Mouse (Mus musculus) liver, embryonic 13.5 days (tissue): ENCODE measurements around the gene Cyth3. TPM values are rescaled to one million over a fixed set of nuclear protein-coding genes. Genes with fewer than 3 reads are reported as not detected.

Experiments
- ATAC-seq: fragments of 200-750 bp; cut with Nextera tagmentation; 2 replicates; pipeline ENCODE4 v1.8.0; 2017; ENCODE audit warnings: low read depth, mild to moderate bottlenecking, moderate number of reproducible peaks, moderate library complexity
- DNase-seq: peaks from one replicate; pipeline ENCODE4 v3.0.0; 2022
- H3K27ac ChIP-seq: fragments of 300-500 bp; sonication (generic); 2 replicates; pipeline ENCODE4 v1.5.1; 2015; ENCODE audit warnings: moderate library complexity, mild to moderate bottlenecking, inconsistent platforms
- H3K27me3 ChIP-seq: fragments of 300-500 bp; sonication (generic); 2 replicates; pipeline ENCODE4 v1.6.1; 2015; ENCODE audit warnings: mild to moderate bottlenecking, inconsistent platforms
- H3K36me3 ChIP-seq: fragments of 300-500 bp; sonication (generic); 2 replicates; pipeline ENCODE4 v1.6.1; 2015; ENCODE audit warnings: mild to moderate bottlenecking, inconsistent platforms
- H3K4me1 ChIP-seq: fragments of 300-500 bp; sonication (generic); replicated peaks from 2 replicates; pipeline ENCODE4 v1.6.1; 2015; ENCODE audit warnings: inconsistent platforms
- H3K4me2 ChIP-seq: fragments of 300-500 bp; sonication (generic); 2 replicates; pipeline ENCODE4 v1.6.1; 2015; ENCODE audit warnings: inconsistent platforms, mild to moderate bottlenecking, moderate library complexity
- H3K4me3 ChIP-seq: fragments of 300-500 bp; sonication (generic); replicated peaks from 2 replicates; pipeline ENCODE4 v1.5.1; 2015; ENCODE audit warnings: mild to moderate bottlenecking, inconsistent platforms
- H3K9ac ChIP-seq: fragments of 300-500 bp; sonication (generic); 2 replicates; pipeline ENCODE4 v1.6.1; 2015; ENCODE audit warnings: mild to moderate bottlenecking, inconsistent platforms
- H3K9me3 ChIP-seq: fragments of 300-500 bp; sonication (generic); replicated peaks from 2 replicates; pipeline ENCODE4 v1.6.1; 2016; ENCODE audit warnings: inconsistent platforms
- WGBS: fragments of 180-500 bp; shearing (Covaris S2); methylation state at CpG from one replicate; pipeline ENCODE4 v1.1.7; 2015; ENCODE audit not compliant: insufficient replicate concordance; 5-methylcytosine and 5-hydroxymethylcytosine counted together
- polyA plus RNA-seq: library from polyadenylated mRNA; unstranded; fragments of >200 nt; fragmentation: Nextera tagmentation; extraction: Ambion mirVana; gene quantifications from 2 replicates; pipeline ENCODE4 v1.2.1, GENCODE M21; 2015

The Cyth3 gene
- polyA plus RNA-seq, result 35.0 and 42.2 TPM in 2 replicates

GRCm38 (mm10) chr5:143621893-143622622 is at the start of gene Cyth3:
Gene Cyth3, plus strand, starts transcription at chr5:143622447.
- peaks cover 75% of the 10 kb centered on the region for H3K4me1 ChIP-seq
- DNase-seq (peak; percentile 93), ATAC-seq (peak; percentile 76)
- no peaks in the 10 kb centered on the region for H3K9me3 ChIP-seq
- peak within 1 kb of the TSS; percentile 99 for H3K9ac ChIP-seq
- H3K4me2 ChIP-seq, result peak within 1 kb of the TSS; percentile 81
- H3K36me3 ChIP-seq, result no peaks in the 10 kb centered on the region
- H3K4me3 ChIP-seq, result peak within 1 kb of the TSS; percentile 96
- H3K27ac ChIP-seq, result peak within 1 kb of the TSS; percentile 99
- H3K27me3 ChIP-seq, result no peaks in the 10 kb centered on the region
- WGBS, result 7% methylated on average over 46 of the region's 46 CpGs

GRCm38 (mm10) chr5:143573067-143573466 is 49.2 kb upstream of the Cyth3 start:
- WGBS, result 71% methylated on average over 4 of the region's 4 CpGs
- ATAC-seq (no peak), DNase-seq (no peak)
- Histone ChIP-seq H3K36me3 (no peaks in the 10 kb centered on the region), H3K9ac (no peak overlapping the region), H3K4me1 (0 out of 2 replicates have a peak, but pooled peaks cover 5% of the 10 kb centered on the region), H3K4me2 (no peak overlapping the region), H3K27ac (no peak overlapping the region), H3K9me3 (no peaks in the 10 kb centered on the region), H3K4me3 (no peak overlapping the region), H3K27me3 (no peaks in the 10 kb centered on the region)

GRCm38 (mm10) chr5:143574261-143575178 is 47.7 kb upstream of the Cyth3 start:
- H3K4me3 ChIP-seq, result no peak overlapping the region
- no peaks in the 10 kb centered on the region for H3K36me3 ChIP-seq
- H3K27ac ChIP-seq, result no peak overlapping the region
- no peak overlapping the region for H3K9ac ChIP-seq
- H3K4me2 ChIP-seq, result no peak overlapping the region
- no peaks in the 10 kb centered on the region for H3K27me3 ChIP-seq
- H3K9me3 ChIP-seq, result no peaks in the 10 kb centered on the region
- WGBS, result 70% methylated on average over 19 of the region's 19 CpGs
- no peak for ATAC-seq
- H3K4me1 ChIP-seq, result 0 out of 2 replicates have a peak, but pooled peaks cover 5% of the 10 kb centered on the region
- no peak for DNase-seq

- H3K9ac ChIP-seq, result no peak overlapping the region
- WGBS, result 42% methylated on average over 10 of the region's 10 CpGs
- H3K4me3 ChIP-seq, result no peak overlapping the region
- DNase-seq (no peak), ATAC-seq (no peak)
- H3K9me3 ChIP-seq, result no peaks in the 10 kb centered on the region
- no peak overlapping the region for H3K27ac ChIP-seq
- H3K36me3 ChIP-seq, result no peaks in the 10 kb centered on the region
- no peaks in the 10 kb centered on the region for H3K27me3 ChIP-seq
- no peak overlapping the region for H3K4me2 ChIP-seq
- H3K4me1 ChIP-seq, result peaks cover under 1% of the 10 kb centered on the region; the same call in 1 of the 2 replicates
Measured at GRCm38 (mm10) chr5:143579537-143580203, 42.6 kb upstream of the Cyth3 start.

GRCm38 (mm10) chr5:143580982-143581381 is 41.3 kb upstream of the Cyth3 start:
- DNase-seq (no peak), ATAC-seq (no peak)
- Histone ChIP-seq H3K27me3 (no peaks in the 10 kb centered on the region), H3K4me3 (no peak overlapping the region), H3K4me2 (no peak overlapping the region), H3K9ac (no peak overlapping the region), H3K27ac (no peak overlapping the region), H3K4me1 (no peaks in the 10 kb centered on the region; the same call in 1 of the 2 replicates), H3K36me3 (no peaks in the 10 kb centered on the region), H3K9me3 (no peaks in the 10 kb centered on the region)
- WGBS, result 73% methylated on average over 2 of the region's 2 CpGs

GRCm38 (mm10) chr5:143581874-143582273 is 40.4 kb upstream of the Cyth3 start:
- DNase-seq (no peak), ATAC-seq (no peak)
- H3K27me3 ChIP-seq, result no peaks in the 10 kb centered on the region
- H3K36me3 ChIP-seq, result no peaks in the 10 kb centered on the region
- no peak overlapping the region for H3K4me3 ChIP-seq
- H3K9me3 ChIP-seq, result no peaks in the 10 kb centered on the region
- H3K9ac ChIP-seq, result no peak overlapping the region
- H3K4me1 ChIP-seq, result no peaks in the 10 kb centered on the region; the same call in 1 of the 2 replicates
- no peak overlapping the region for H3K4me2 ChIP-seq
- 78% methylated on average over 8 of the region's 8 CpGs for WGBS
- no peak overlapping the region for H3K27ac ChIP-seq

GRCm38 (mm10) chr5:143583081-143583480 is 39.2 kb upstream of the Cyth3 start:
- H3K4me1 ChIP-seq, result no peaks in the 10 kb centered on the region; the same call in 1 of the 2 replicates
- H3K4me3 ChIP-seq, result no peak overlapping the region
- no peak for ATAC-seq
- no peak overlapping the region for H3K27ac ChIP-seq
- no peak for DNase-seq
- WGBS, result 85% methylated on average over 10 of the region's 10 CpGs
- no peak overlapping the region for H3K9ac ChIP-seq
- no peaks in the 10 kb centered on the region for H3K36me3 ChIP-seq
- H3K27me3 ChIP-seq, result no peaks in the 10 kb centered on the region
- no peak overlapping the region for H3K4me2 ChIP-seq
- H3K9me3 ChIP-seq, result no peaks in the 10 kb centered on the region

GRCm38 (mm10) chr5:143584982-143585381 is 37.3 kb upstream of the Cyth3 start:
- Histone ChIP-seq H3K27ac (no peak overlapping the region), H3K4me1 (no peaks in the 10 kb centered on the region; the same call in 1 of the 2 replicates), H3K9ac (no peak overlapping the region), H3K36me3 (no peaks in the 10 kb centered on the region), H3K4me3 (no peak overlapping the region), H3K9me3 (no peaks in the 10 kb centered on the region), H3K4me2 (no peak overlapping the region), H3K27me3 (no peaks in the 10 kb centered on the region)
- 73% methylated on average over 5 of the region's 5 CpGs for WGBS
- DNase-seq (no peak), ATAC-seq (no peak)

GRCm38 (mm10) chr5:143586386-143586785 is 35.9 kb upstream of the Cyth3 start:
- Histone ChIP-seq H3K27me3 (no peaks in the 10 kb centered on the region), H3K9ac (no peak overlapping the region), H3K27ac (no peak overlapping the region), H3K9me3 (no peaks in the 10 kb centered on the region), H3K4me1 (no peaks in the 10 kb centered on the region), H3K36me3 (no peaks in the 10 kb centered on the region), H3K4me2 (no peak overlapping the region), H3K4me3 (no peak overlapping the region)
- 83% methylated on average over 8 of the region's 8 CpGs for WGBS
- ATAC-seq (no peak), DNase-seq (no peak)

GRCm38 (mm10) chr5:143589108-143589507 is 33.1 kb upstream of the Cyth3 start:
- no peak for ATAC-seq
- no peak overlapping the region for H3K27ac ChIP-seq

GRCm38 (mm10) chr5:143592926-143593325 is 29.3 kb upstream of the Cyth3 start:
- Histone ChIP-seq H3K27ac (no peak overlapping the region), H3K9ac (no peak overlapping the region), H3K4me1 (no peaks in the 10 kb centered on the region), H3K27me3 (no peaks in the 10 kb centered on the region), H3K36me3 (no peaks in the 10 kb centered on the region), H3K4me2 (no peak overlapping the region), H3K9me3 (no peaks in the 10 kb centered on the region; the same call in 1 of the 2 replicates), H3K4me3 (no peak overlapping the region)
- ATAC-seq (no peak), DNase-seq (no peak)
- WGBS, result 66% methylated on average over 5 of the region's 5 CpGs

More at GRCm38 (mm10) chr5:143589108-143589507, 33.1 kb upstream of the Cyth3 start:
- Histone ChIP-seq H3K36me3 (no peaks in the 10 kb centered on the region), H3K9me3 (no peaks in the 10 kb centered on the region), H3K4me3 (no peak overlapping the region), H3K4me1 (no peaks in the 10 kb centered on the region), H3K9ac (no peak overlapping the region), H3K4me2 (no peak overlapping the region), H3K27me3 (no peaks in the 10 kb centered on the region)
- 59% methylated on average over 17 of the region's 17 CpGs for WGBS
- no peak for DNase-seq
